Mouse (Mus musculus) spleen, postnatal 10 days (tissue): ENCODE results near the gene Hist1h3f.
A peak's percentile ranks its signal among the peaks of the same experiment; 100 is the strongest.

Experiments used
- DNase-seq, 2 experiments: peaks; one replicate each; pipeline ENCODE4 v3.0.0; 2021 to 2022; ENCODE audit warnings: low spot score in 2 of 2

Gene Hist1h3f

GRCm38 (mm10) chr13:23543965-23544786, at the start of gene Hist1h3f:
Hist1h3f (plus strand) TSS chr13:23544052.
- peak; percentile 81 to 87 for DNase-seq

GRCm38 (mm10) chr13:23495526-23495925, 48.3 kb upstream of the Hist1h3f start:
- DNase-seq: no peak

DNA sequence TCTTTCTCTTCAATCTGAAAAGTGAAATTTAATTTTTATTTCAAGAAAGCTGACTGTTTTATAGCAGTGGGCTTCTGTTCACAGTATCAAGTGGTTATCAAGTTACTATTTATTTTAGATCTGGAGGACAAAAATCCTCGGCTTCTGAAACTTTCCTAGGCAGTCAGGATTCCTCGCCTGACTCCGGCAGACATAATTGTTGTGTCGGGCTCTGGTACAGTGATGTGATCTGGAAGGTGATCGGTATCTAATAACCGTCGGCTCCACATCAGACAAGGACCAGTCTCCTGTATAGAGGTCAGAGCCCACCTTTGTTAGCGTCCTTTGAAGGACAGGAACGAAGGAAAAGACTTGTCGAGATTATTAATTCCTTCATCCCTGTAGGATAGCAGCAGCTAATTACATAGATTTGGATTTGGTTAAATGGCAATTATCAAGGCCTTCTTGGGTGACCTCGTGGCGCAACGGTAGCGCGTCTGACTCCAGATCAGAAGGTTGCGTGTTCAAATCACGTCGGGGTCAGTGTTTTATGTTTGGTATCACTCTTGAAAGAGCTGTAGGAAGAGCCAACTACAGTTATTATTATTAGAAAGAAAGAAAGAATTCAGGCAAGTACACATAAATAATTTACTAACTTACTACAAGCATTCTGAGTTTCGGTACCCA, 46.1 kb upstream of the Hist1h3f start:
- DNase-seq: peak in 1 of 2 experiments; percentile 41

DNA sequence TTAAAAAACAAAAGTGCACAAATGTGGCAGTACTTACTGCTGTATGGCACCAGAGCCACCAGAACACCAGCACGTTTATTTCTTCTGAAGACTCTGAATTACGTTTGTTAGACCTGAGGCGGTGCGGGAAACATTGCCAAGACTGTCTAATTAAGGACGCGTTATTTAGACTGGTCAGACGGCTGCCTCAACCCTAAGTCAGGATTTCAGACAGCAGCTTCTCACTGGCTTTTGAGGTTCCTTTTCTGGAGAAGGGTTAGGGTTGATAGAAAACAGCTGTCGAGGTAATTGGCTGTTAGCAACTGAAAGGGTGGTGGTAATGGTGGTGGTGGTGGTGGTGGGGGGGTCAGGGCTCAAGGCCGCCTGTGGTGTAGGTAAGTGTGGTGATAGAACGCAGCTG, 45.2 kb upstream of the Hist1h3f start:
- no peak for DNase-seq

DNA sequence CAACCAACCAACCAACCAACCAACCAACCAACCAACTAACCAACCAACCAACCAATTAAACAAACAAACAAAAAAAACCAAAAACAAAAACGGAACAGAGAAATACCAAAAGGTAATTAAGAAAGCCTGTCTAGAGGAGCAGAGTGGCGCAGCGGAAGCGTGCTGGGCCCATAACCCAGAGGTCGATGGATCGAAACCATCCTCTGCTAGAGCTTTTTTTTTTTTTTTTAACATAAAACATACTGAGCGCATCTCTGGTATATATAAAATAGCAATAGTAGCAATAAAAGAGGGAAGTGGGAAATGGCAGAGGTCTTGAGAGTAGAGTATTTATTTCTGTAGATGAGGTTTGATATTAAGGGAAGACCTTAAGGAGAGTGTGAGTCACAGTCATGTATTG, 43.9 kb upstream of the Hist1h3f start:
- DNase-seq: no peak

DNA sequence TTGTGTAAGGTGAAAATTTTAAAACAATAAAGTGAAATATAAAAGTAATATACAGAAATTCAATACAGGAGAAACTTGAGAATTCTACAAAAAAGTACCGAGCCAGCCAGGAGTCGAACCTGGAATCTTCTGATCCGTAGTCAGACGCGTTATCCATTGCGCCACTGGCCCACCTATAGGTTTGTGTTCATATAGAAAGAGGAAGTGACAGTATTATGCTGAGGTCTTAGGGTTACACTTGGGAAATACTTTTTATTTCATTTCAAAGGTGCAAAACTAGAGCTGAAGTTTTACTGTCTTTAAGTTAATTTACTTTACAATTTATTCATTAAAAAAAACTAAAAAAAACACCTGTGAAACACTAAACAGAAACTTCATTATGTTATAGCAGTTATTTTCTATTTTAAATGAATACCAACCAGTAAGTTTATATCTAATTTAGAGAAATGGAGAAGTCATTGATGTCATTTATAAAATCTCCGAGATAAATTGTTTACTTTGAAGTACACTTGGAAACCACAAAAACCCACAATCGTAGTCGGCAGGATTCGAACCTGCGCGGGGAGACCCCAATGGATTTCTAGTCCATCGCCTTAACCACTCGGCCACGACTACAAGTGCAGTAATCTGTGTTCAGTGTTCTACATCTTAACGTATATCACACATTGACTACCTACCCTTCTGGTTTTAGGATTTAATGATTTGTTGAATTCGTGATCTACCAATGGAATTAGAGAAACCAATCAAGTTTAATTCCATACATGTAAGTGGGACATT, 43.2 kb upstream of the Hist1h3f start:
- peak; percentile 64 to 74 for DNase-seq

DNA sequence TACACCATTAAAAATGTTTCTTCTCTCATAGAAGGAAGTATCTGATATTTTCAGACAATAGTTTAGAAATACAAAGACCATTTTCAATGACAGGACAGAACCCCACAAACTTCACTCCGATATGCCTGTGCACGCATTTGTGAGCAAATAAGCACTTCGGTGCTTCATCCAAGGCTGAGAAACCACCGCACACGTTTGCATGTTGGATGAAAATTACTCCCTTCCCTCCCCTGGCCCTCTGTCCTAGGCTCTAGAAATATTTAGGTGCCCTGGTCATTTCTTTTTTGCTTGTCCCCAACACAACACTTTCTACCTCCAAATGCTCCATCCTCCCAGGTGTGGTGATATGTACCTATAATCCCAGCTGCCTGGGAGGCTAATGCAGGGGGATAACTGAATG, 42.3 kb upstream of the Hist1h3f start:
- no peak for DNase-seq

DNA sequence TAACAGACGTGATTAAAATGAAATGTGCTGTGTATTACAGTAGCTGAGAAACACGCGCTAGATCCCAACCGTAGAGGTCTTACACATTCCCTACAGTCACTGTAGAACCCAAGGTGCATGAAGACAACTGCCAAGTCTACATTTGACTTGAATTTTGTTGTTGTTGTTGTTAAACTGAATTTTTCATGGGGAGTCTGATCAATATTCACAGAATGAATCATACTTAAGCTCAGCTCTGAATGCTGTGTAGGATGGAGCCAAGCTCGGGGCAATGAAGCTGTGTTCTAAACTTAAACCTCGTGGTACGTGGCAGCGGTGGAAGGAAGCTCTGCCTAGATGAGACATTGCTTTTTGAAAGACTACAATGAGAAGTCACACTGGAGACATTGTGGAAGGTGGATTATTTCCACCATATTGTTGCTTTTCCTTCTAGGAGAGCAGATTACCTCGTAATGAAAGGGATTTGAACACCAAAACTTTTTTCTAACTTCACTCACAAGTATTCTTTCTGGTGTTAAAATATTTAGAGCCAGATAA, 41.8 kb upstream of the Hist1h3f start:
- no peak for DNase-seq

DNA sequence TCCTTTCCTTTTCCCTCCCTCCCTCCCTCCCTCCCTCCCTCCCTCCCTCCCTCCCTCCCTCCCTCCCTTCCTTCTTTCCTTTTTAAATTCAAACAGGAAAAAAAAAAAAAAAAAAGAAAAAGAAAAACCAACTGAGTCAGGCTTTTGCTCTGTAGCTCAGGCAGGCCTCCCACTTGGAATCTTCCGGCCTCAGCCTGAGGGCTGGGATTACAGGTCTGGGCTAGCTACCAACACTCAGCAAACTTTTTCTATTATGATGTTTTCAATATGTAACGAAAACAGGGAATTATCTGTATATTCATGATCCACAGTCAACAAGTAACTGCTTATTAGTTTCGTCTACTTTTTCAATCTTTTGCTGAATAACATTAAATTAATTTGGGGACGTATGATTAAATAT, 40.9 kb upstream of the Hist1h3f start:
- DNase-seq: no peak

GRCm38 (mm10) chr13:23503797-23504196, 40.1 kb upstream of the Hist1h3f start:
- DNase-seq: peak; percentile 46 to 65

DNA sequence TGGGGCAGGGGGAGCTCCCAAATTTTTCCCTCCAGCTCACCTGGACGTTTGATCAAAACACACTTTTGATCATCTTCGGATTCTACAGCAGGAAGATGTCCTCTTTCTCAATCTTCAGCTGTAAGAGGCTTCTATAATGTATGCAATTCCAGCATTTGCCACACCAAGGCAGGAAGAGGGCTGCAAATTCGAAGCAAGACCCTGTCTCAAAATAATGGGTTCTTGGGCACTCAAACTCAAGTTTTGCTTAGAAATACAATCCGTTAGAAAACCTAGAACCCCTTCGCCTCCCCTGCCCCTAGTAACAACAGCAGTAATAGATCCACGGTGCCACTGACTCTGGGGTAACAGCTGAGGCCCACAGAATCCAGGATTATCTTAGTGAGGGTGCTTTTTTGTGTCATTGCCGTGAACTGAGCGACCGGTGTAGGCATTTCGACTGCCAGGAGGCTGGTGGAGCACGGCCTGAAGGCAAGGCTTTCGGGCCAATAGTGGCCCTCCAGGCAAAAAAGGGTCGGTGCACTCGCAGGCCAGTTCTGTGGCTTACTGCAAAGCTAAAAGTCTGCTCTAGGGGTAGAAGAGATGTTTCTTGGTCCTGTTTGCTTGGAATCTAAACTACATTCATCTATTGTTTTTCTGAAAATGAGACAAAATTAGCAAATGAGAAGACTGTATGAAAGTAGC, 38.0 kb upstream of the Hist1h3f start:
- peak in 1 of 2 experiments; percentile 33 for DNase-seq

DNA sequence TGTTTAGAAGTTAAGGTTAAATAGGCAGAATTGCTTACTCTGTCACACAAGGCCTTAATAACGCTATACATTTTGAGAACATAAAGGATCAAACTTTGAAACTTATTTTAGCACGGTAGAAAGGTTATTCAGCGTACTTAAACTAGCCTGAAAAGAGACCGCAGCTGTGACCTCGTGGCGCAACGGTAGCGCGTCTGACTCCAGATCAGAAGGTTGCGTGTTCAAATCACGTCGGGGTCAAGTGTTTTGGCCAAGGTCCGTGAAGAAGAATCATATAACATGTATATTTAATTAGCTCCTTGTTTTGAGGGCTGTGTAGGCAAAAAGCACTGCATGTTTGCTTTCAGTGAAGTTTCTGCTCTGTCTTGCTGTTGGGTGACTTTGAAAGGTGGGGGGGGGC, 37.5 kb upstream of the Hist1h3f start:
- peak; percentile 76 to 77 for DNase-seq

GRCm38 (mm10) chr13:23506819-23507515, 36.9 kb upstream of the Hist1h3f start:
- DNase-seq: no peak

DNA sequence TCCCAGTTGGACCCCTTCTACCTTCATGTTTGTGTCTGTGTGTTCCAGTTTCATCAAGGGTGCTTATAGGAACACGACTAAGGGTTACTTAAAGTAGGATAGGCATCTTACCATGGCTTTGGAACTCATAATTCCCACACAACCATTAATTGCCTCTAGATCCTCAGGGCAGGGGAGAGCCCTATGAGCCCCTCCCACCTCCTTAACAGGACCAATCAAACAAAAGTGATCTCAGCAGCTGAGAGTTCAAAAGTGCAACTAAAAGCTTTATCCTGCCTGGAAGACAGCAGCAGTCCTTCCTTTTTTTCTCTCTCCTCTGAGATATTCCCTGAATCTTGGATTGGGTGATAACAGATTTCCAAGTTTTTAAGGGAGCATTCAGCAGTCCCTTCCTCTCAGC, 33.7 kb upstream of the Hist1h3f start:
- DNase-seq: no peak

GRCm38 (mm10) chr13:23513517-23513916, 30.3 kb upstream of the Hist1h3f start:
- DNase-seq: no peak

- DNase-seq: no peak
Observed at GRCm38 (mm10) chr13:23515281-23515680, 28.6 kb upstream of the Hist1h3f start.

DNA sequence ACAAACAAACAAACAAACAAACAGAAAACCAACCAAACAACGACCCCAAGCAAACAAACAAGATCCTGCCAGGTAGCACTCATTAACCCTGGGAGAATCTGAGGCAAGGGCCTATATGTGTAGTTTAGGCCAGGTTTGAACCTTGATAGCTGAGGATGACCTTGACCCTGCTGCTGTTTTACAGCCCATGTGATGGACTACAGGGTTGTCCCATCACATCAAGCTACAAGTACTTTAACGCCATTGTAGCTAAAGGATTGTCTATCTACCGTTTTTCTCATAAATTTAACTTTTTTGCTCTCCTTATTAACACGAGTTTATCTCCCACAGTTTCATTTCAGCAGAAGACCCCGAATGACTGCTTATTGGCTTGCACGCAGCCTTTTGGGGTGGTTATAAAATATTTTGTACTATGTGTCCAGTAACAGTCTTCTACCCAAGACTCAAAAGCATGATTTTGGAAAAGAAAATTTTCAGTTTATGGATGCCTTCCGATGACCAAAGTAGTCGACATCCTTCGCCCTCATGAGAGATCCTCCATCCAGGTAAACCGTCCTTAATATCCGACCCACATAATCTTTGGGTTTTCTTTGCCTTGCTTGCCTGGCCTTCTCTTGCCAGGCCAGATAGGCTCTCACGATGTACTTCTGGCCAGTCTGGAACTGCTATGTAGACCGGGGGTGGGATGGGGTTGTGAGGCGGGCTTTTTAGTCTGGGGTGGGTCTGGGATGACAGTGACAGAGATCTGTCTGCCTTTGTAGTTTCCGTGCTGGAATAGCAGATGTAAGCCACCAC, 27.8 kb upstream of the Hist1h3f start:
- DNase-seq: no peak

DNA sequence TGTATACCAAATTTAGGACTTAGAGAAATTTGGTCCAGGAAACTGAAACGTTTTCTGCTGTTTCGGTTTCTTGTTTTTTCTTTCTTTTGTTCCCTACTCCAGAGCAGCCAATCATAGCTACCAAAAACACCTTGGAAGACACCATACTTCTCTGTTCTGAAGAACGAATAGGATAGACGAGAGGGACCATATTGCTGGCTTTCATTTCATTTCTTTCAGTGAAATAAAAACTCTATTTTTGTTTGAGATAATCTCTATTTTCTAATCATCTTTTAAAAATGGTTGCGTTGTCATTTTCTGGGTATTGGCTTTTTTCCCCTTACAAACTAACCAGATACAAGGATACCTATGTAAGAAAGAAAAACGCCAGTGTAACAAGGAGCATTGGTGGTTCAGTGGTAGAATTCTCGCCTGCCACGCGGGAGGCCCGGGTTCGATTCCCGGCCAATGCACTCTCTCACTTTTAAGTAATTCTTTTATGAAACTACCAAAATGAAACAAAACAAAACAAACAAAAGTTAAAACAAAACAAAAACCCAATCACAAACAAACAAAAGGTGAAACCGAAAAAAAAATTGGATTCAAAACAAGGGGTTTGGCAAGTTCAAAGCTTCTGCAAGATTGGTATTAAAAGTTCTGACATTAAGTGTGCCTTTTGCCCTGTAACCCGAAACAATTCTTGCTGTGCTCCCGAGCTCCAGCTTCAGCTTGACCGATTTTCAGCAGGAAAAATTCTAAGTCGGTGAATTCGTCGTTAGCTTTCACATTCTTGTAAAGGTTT, 26.8 kb upstream of the Hist1h3f start:
- peak; percentile 79 to 82 for DNase-seq

GRCm38 (mm10) chr13:23517603-23518294, 26.1 kb upstream of the Hist1h3f start:
- DNase-seq: peak; percentile 93 to 95
